Mouse (Mus musculus) liver, embryonic 13.5 days (tissue): ENCODE measurements around the gene Naga. TPM values are rescaled to one million over a fixed set of nuclear protein-coding genes. Genes with fewer than 3 reads are reported as not detected.
"Not testable (repeated sequence)": the region's sequence is repeated elsewhere in the genome, so short reads cannot be mapped to it uniquely, and the experiment has no call there.

ENCODE experiments used
- ATAC-seq: fragments of 200-750 bp; cut with Nextera tagmentation; 2 replicates; pipeline ENCODE4 v1.8.0; 2017; ENCODE audit warnings: low read depth, mild to moderate bottlenecking, moderate number of reproducible peaks, moderate library complexity
- DNase-seq: peaks from one replicate; pipeline ENCODE4 v3.0.0; 2022
- H3K27ac ChIP-seq: fragments of 300-500 bp; sonication (generic); 2 replicates; pipeline ENCODE4 v1.5.1; 2015; ENCODE audit warnings: moderate library complexity, mild to moderate bottlenecking, inconsistent platforms
- H3K27me3 ChIP-seq: fragments of 300-500 bp; sonication (generic); 2 replicates; pipeline ENCODE4 v1.6.1; 2015; ENCODE audit warnings: mild to moderate bottlenecking, inconsistent platforms
- H3K36me3 ChIP-seq: fragments of 300-500 bp; sonication (generic); 2 replicates; pipeline ENCODE4 v1.6.1; 2015; ENCODE audit warnings: mild to moderate bottlenecking, inconsistent platforms
- H3K4me1 ChIP-seq: fragments of 300-500 bp; sonication (generic); replicated peaks from 2 replicates; pipeline ENCODE4 v1.6.1; 2015; ENCODE audit warnings: inconsistent platforms
- H3K4me2 ChIP-seq: fragments of 300-500 bp; sonication (generic); 2 replicates; pipeline ENCODE4 v1.6.1; 2015; ENCODE audit warnings: inconsistent platforms, mild to moderate bottlenecking, moderate library complexity
- H3K4me3 ChIP-seq: fragments of 300-500 bp; sonication (generic); replicated peaks from 2 replicates; pipeline ENCODE4 v1.5.1; 2015; ENCODE audit warnings: mild to moderate bottlenecking, inconsistent platforms
- H3K9ac ChIP-seq: fragments of 300-500 bp; sonication (generic); 2 replicates; pipeline ENCODE4 v1.6.1; 2015; ENCODE audit warnings: mild to moderate bottlenecking, inconsistent platforms
- H3K9me3 ChIP-seq: fragments of 300-500 bp; sonication (generic); replicated peaks from 2 replicates; pipeline ENCODE4 v1.6.1; 2016; ENCODE audit warnings: inconsistent platforms
- WGBS: fragments of 180-500 bp; shearing (Covaris S2); methylation state at CpG from one replicate; pipeline ENCODE4 v1.1.7; 2015; ENCODE audit not compliant: insufficient replicate concordance; 5-methylcytosine and 5-hydroxymethylcytosine counted together
- polyA plus RNA-seq: library from polyadenylated mRNA; unstranded; fragments of >200 nt; fragmentation: Nextera tagmentation; extraction: Ambion mirVana; gene quantifications from 2 replicates; pipeline ENCODE4 v1.2.1, GENCODE M21; 2015

The Naga gene
- polyA plus RNA-seq, 1 experiment from 2014 or later, result 35.7 TPM

DNA sequence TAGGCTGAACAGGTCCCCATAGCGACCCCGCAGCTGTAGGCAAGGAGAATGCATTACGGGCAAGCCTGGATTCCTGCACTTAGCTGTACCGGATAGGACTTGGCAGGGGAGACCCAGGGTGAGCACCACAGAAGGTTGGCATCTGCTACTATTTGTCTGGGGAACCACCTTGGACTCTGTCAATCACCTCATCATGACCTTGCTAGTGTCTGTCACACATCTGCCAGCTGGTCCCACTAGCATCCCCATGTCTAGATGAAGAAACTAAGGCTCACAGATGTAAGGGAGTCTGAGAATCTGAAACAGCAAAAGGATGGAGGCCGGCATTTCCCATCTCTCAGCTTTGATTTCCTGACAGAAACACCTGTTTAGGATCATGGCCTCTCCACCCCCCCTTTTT lies 35.7 kb upstream of the Naga start:
- DNase-seq (no peak), ATAC-seq (no peak)
- WGBS, result 79% methylated on average over 5 of the region's 5 CpGs
- no peaks in the 10 kb centered on the region for H3K36me3 ChIP-seq
- no peak overlapping the region for H3K9ac ChIP-seq
- H3K4me1 ChIP-seq, result peaks cover 9% of the 10 kb centered on the region
- H3K9me3 ChIP-seq, result no peaks in the 10 kb centered on the region
- no peak overlapping the region for H3K4me3 ChIP-seq
- H3K27ac ChIP-seq, result no peak overlapping the region
- no peak overlapping the region for H3K4me2 ChIP-seq
- H3K27me3 ChIP-seq, result 0 out of 2 replicates have a peak, but pooled peaks cover 1% of the 10 kb centered on the region

DNA sequence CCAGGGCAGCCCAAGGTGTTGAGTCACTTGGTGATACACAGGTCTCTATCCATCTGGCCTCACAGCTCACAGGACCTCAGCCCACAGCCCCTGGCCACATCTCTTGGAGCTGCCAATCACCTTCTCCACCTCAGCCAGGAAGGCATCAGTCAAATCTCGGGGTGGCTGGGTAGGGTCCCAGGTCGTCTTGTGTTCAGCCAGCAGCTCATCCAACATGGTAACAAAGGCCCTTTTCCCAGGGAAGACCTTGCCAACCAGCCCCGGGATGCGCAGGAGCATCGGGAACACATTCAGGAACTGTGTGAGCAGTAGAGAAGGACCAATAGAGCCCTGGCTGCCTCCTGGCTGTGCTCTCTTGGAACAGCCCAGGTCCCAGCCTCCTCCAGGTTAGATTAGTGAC lies 34.3 kb upstream of the Naga start:
- no peaks in the 10 kb centered on the region for H3K36me3 ChIP-seq
- DNase-seq (no peak), ATAC-seq (no peak)
- no peak overlapping the region for H3K27ac ChIP-seq
- 70% methylated on average over 5 of the region's 5 CpGs for WGBS
- H3K27me3 ChIP-seq, result no peaks in the 10 kb centered on the region
- H3K4me3 ChIP-seq, result no peak overlapping the region
- H3K4me1 ChIP-seq, result peaks cover 7% of the 10 kb centered on the region
- no peaks in the 10 kb centered on the region for H3K9me3 ChIP-seq
- no peak overlapping the region for H3K4me2 ChIP-seq
- H3K9ac ChIP-seq, result no peak overlapping the region

DNA sequence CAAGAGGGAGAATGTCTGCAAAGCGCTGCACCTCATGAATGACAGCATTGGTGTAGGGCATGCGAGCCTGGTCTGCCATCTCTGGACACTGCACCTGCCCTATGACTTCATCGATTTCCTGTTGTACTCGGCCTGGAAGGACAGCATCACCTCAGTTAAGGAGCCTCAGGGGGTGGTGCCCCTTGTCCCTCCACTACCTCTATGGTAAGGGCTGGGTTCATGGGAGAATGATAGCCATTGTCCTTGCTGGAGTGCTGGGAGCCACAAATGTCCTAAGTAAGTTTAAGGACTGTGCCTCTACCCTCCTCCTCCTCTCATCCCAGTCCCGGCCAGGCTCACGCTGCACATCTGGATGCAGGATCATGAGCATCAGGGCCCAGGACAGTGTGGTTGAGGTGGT lies 33.7 kb upstream of the Naga start:
- Histone ChIP-seq H3K4me2 (no peak overlapping the region), H3K4me1 (0 out of 2 replicates have a peak, but pooled peaks cover 3% of the 10 kb centered on the region), H3K27ac (no peak overlapping the region), H3K4me3 (no peak overlapping the region), H3K27me3 (no peaks in the 10 kb centered on the region), H3K9me3 (no peaks in the 10 kb centered on the region), H3K9ac (no peak overlapping the region), H3K36me3 (no peaks in the 10 kb centered on the region)
- DNase-seq (no peak), ATAC-seq (no peak)
- 66% methylated on average over 6 of the region's 6 CpGs for WGBS

DNA sequence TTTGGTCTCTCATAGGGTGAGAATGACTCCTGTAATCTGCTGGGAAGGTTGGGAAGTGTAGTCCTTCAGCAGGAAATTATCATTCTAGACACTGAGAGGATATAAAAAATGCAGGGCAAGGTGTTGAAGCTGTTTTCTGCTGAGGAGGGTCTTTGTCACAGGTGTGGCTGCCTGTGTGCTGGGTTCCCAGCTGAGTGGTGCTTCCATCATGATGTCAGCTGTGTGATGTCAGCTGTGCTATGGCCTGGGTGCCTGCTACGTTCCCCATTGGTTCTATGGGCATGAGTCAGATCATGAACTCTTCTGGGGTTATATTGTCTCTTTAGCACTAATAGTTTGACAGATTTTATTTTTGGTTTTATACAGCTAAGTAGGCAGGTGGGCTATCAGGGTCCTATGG lies 30.1 kb upstream of the Naga start:
- DNase-seq (no peak), ATAC-seq (no peak)
- H3K9ac ChIP-seq, result no peak overlapping the region
- H3K36me3 ChIP-seq, result no peaks in the 10 kb centered on the region
- no peak overlapping the region for H3K4me2 ChIP-seq
- no peak overlapping the region for H3K27ac ChIP-seq
- H3K4me1 ChIP-seq, result no peaks in the 10 kb centered on the region
- no peaks in the 10 kb centered on the region for H3K27me3 ChIP-seq
- no peak overlapping the region for H3K4me3 ChIP-seq
- 59% methylated on average over 1 of the region's 1 CpGs for WGBS
- no peaks in the 10 kb centered on the region for H3K9me3 ChIP-seq

DNA sequence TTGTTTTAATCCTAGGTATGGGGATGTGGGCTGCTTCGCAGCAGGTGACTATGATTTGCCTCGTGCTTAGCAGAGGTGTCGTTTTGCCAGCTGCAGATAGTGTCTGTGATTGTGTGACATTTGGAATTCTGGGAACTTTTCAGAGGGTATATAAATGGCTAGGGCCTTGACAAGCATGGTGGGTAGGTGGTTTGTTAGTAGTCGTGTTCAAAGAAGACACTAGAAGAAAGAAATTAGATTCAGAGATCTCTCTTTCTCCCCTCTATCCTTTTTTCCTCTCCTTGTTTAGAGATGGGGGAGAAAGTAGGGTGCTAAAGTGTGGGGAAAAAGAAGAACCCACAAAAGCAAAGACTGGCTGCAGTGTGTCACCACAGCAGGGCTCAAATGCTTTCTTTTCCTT lies 29.4 kb upstream of the Naga start:
- Histone ChIP-seq H3K9ac (no peak overlapping the region), H3K4me3 (no peak overlapping the region), H3K4me2 (no peak overlapping the region), H3K27ac (no peak overlapping the region), H3K4me1 (no peaks in the 10 kb centered on the region), H3K9me3 (no peaks in the 10 kb centered on the region), H3K27me3 (no peaks in the 10 kb centered on the region), H3K36me3 (no peaks in the 10 kb centered on the region)
- ATAC-seq, result no peak
- WGBS, result 69% methylated on average over 4 of the region's 4 CpGs
- no peak for DNase-seq

DNA sequence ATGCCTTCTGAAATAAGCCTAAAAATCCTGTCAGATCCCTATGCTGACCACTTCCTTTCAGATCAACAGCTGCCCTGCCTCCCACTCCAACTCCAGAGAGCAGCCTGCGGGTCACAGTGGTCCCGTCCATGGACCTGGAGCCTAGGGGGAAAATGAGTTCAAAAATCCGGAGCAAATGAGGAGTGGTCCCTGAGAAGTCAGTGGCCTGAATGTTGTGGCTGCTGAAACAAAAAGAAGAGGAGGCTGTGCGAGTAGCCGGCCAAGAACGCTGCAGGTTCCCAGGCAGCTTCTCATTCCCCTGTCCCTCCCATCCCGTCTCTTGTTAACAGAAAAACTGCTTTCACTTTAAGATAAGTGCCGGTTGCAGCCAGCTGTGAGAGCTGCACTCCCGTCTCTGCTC lies 25.8 kb upstream of the Naga start:
- 3% methylated on average over 7 of the region's 9 CpGs for WGBS
- Histone ChIP-seq H3K4me3 (peak overlapping the region; percentile 27; the same call in 1 of the 2 replicates), H3K4me2 (peak overlapping the region; percentile 54)
- not testable (repeated sequence) for H3K9me3 ChIP-seq, ATAC-seq, H3K4me1 ChIP-seq, DNase-seq, H3K27ac ChIP-seq, H3K27me3 ChIP-seq, H3K9ac ChIP-seq, H3K36me3 ChIP-seq

DNA sequence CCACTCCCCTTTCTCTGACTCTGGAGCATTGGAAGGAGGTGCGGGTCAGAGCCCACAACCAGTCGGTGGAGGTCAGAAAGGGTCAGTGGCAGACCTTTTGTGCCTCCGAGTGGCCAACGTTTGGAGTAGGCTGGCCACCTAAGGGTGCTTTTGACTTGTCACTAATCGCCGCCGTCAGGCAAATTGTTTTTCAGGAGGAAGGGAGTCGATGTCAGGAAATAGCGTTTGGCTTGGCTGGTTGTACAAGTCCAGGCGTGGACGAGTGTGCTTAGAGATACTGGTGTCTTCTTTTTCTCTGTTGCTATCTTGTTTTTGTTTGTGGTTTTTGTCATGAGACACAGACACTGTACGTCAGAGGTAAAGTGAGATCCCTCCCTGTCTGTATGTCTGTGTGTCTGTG lies 25.1 kb upstream of the Naga start:
- not testable (repeated sequence) for H3K36me3 ChIP-seq, H3K9me3 ChIP-seq, H3K27me3 ChIP-seq, ATAC-seq, H3K4me3 ChIP-seq, H3K27ac ChIP-seq, H3K4me2 ChIP-seq, H3K9ac ChIP-seq, DNase-seq
- 14% methylated on average over 11 of the region's 12 CpGs for WGBS
- H3K4me1 ChIP-seq, result peaks cover 14% of the 10 kb centered on the region

DNA sequence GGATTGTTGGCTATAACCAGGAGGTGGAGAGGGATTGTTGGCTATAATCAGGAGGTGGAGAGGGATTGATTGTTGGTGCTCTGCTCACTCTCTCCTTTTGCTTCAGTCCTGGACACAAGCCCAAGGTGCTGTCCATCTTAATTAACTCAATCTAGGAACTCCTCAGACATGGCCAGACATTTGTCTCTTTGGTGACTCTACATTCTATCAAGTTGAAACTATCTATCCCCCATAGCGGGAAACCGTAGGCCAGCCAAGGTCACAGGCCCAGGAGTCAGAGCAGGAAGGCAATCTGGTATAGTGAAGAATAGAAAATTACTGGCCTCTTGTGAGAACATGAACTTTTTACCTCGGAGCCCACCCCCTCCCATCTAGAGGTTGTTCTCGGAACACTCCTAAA lies 23.5 kb upstream of the Naga start:
- H3K27me3 ChIP-seq, result no peaks in the 10 kb centered on the region
- H3K27ac ChIP-seq, result no peak overlapping the region
- no peak overlapping the region for H3K4me3 ChIP-seq
- no peak for ATAC-seq
- no peak overlapping the region for H3K9ac ChIP-seq
- H3K36me3 ChIP-seq, result no peaks in the 10 kb centered on the region
- H3K4me1 ChIP-seq, result peaks cover 20% of the 10 kb centered on the region
- no peak for DNase-seq
- H3K9me3 ChIP-seq, result no peaks in the 10 kb centered on the region
- WGBS, result 76% methylated on average over 4 of the region's 4 CpGs
- no peak overlapping the region for H3K4me2 ChIP-seq

DNA sequence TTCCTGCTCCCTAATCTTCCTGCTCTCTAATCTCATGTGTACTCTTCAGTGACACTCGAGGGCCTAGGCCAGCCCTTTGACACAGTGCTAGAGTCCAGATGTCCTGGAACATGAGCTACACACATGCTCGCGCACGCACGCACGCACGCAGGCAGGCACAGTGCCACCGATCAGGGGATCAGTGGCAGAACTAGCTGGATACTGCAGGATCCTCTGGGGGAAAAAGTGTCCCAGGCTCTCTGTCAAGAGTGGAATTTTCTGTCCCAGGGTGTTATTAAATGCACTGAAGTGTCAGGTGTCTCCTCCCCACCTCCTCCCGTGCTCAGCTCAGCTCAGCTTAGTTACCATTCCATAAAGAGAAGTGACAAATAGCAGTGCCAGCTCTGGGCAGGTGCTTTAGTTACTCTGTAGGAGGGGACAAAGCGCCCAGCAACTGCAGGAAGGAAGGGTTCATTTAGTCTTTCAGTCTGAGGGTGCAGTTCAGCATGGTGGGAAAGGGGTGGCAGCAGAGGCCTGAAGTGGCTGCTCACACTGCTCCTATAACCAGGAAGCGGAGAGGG lies 22.8 kb upstream of the Naga start:
- WGBS, result 72% methylated on average over 11 of the region's 11 CpGs
- no peak overlapping the region for H3K27ac ChIP-seq
- peaks cover 20% of the 10 kb centered on the region for H3K4me1 ChIP-seq
- no peaks in the 10 kb centered on the region for H3K9me3 ChIP-seq
- H3K9ac ChIP-seq, result no peak overlapping the region
- DNase-seq (no peak), ATAC-seq (peak; percentile 53)
- H3K4me3 ChIP-seq, result no peak overlapping the region
- no peak overlapping the region for H3K4me2 ChIP-seq
- no peaks in the 10 kb centered on the region for H3K27me3 ChIP-seq
- no peaks in the 10 kb centered on the region for H3K36me3 ChIP-seq

DNA sequence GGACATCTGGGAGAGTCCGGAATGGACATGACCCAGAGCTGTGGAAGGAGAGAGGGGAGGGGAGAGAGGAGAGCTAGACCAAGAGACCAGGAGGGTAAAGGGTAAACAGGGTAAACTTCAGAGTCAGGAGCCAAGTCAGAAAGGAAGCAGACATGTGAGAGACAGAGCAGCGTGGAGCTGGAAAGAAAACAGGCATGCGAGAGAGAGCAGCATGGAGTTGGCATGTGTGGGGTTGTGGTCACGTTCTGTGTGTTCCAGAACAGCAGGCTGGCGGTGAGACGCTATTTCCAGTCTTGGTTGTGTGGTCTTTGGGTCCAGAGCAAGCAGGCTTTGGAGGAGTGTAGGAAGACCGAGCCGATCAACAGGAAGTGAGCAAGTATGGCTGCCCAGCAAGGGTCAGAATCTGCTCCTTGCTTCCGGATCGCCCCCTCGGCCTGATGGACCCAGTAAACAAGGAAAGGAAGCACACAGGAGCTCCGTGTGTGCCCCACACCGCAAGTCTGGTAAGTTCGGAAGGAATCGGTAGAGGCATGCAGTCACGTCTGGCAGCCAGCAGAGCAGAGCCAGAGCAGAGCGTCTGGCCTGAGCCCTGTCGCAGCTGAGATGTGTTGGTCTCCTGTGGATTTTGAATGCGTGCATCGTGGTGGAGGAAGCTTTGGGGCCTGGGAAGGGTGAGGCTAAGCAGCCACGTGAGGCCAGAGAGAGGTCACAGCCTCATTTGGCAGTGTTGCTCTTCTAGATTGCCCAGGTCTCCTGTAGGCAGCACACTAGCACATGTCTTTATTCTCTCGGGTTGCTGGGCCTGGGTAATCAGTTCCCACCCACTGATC lies 19.9 kb upstream of the Naga start:
- Histone ChIP-seq H3K27me3 (no peaks in the 10 kb centered on the region), H3K27ac (peak overlapping the region; percentile 47; the same call in 1 of the 2 replicates), H3K9me3 (no peaks in the 10 kb centered on the region), H3K4me2 (no peak overlapping the region), H3K4me1 (peaks cover 31% of the 10 kb centered on the region), H3K36me3 (no peaks in the 10 kb centered on the region), H3K4me3 (no peak overlapping the region), H3K9ac (no peak overlapping the region)
- DNase-seq, result no peak
- WGBS, result 62% methylated on average over 22 of the region's 22 CpGs
- no peak for ATAC-seq

DNA sequence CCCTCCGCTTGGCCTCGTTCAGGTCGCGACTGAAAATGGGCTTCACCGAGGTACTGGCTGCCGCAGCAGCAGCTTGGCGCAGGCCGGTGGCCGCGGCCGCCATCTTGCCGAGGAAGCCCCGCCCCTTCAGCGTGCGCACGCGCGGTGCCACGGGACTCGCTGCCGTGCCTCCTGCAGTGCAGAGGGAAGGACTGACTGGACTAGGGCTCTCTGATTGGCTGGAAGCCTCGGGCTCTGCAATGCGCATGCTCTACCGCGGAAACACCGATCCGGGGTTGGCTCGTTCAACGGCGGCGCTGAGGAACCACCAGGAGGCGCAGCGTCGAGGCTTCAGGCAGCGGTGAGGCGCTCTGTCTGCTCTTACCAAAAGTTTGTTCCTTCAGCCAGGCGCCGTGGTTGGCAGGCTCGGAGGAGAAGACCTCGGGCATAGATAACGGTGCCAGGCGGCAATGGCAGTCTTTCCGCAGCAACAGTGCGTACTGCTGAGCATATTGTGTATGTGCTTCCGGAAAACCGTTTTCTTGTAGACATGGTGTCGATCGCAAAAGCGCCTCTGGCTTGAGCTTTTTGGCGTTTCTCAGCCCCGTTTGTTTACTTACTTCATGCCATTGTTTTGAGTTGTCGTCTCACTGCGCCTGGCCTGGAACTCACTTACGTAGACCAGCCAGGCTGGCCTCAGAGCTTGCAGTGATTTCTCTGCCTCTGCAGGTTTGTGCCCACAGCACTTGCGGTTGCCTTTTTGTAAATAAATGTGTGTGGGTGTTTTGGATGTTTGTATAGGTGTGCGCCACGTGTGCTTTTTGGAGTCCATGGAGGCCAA lies 15.6 kb upstream of the Naga start, which contains the start of gene Ndufa6:
TSS of gene Ndufa6 (minus strand) at position 197 of the 820 bp plus-strand sequence.
- peak; percentile 99 for ATAC-seq
- peaks cover 21% of the 10 kb centered on the region for H3K36me3 ChIP-seq
- peak within 1 kb of the TSS; percentile 90 for H3K4me2 ChIP-seq
- H3K9ac ChIP-seq, result peak within 1 kb of the TSS; percentile 99
- no peaks in the 10 kb centered on the region for H3K9me3 ChIP-seq
- peak within 1 kb of the TSS; percentile 97 for H3K4me3 ChIP-seq
- DNase-seq, result peak; percentile 98
- 2% methylated on average over 57 of the region's 57 CpGs for WGBS
- no peaks in the 10 kb centered on the region for H3K27me3 ChIP-seq
- peak within 1 kb of the TSS; percentile 94 for H3K27ac ChIP-seq
- peaks cover 62% of the 10 kb centered on the region for H3K4me1 ChIP-seq
